Mouse (Mus musculus): ENCODE measurements around the gene 2010003K11Rik.

GRCm38 (mm10) chr19:4515746-4516145 is 17.4 kb upstream of the 2010003K11Rik start:
- no peak for TF ChIP-seq CEBPB (IDR thresholded peaks at IDR 0.05; ENCODE audit: low read depth)
- TF ChIP-seq MYOG (IDR thresholded peaks at IDR 0.05; ENCODE audit: control insufficient read depth, extremely low read depth, insufficient read length) = no peak
